Mouse (Mus musculus) cerebellum, adult 2 months (tissue): ENCODE measurements around the gene Btbd35f1. TPM values are rescaled to one million over a fixed set of nuclear protein-coding genes. Genes with fewer than 3 reads are reported as not detected.
"Not testable (repeated sequence)": the region's sequence is repeated elsewhere in the genome, so short reads cannot be mapped to it uniquely, and the experiment has no call there.

Experiments
- DNase-seq, 2 experiments: peaks; one replicate each; pipeline ENCODE4 v3.0.0; 2021
- H3K27ac ChIP-seq: fragments of 200-500 bp; 2 replicates; pipeline ENCODE4 v1.5.1; 2012; ENCODE audit warnings: low read length, control low read depth, inconsistent platforms; ENCODE audit not compliant: insufficient read depth
- H3K27me3 ChIP-seq: fragments of 200-500 bp; 2 replicates; pipeline ENCODE4 v1.6.1; 2012; ENCODE audit warnings: inconsistent platforms, mild to moderate bottlenecking, low read length, moderate library complexity; ENCODE audit not compliant: control insufficient read depth, insufficient read depth
- H3K4me1 ChIP-seq: fragments of 200-500 bp; 2 replicates; pipeline ENCODE4 v1.6.1; 2011; ENCODE audit warnings: low read length; ENCODE audit not compliant: control insufficient read depth, insufficient read depth
- H3K4me3 ChIP-seq: fragments of 200-500 bp; replicated peaks from 2 replicates; pipeline ENCODE3; 2011; ENCODE audit warnings: mild to moderate bottlenecking, low read depth, low read length, control low read depth; ENCODE audit not compliant: insufficient read depth
- WGBS: fragments of 180-500 bp; shearing (Covaris S2); methylation state at CpG from one replicate; pipeline ENCODE4 v1.1.7; 2018; 5-methylcytosine and 5-hydroxymethylcytosine counted together
- polyA plus RNA-seq: library from polyadenylated mRNA; depleted of rRNA; stranded (reverse); fragments of >200 nt; gene quantifications from 2 replicates; pipeline ENCODE4 v1.2.3, GENCODE M21; 2012; rRNA removed

Gene Btbd35f1
- polyA plus RNA-seq = not detected in 2 replicates

DNA sequence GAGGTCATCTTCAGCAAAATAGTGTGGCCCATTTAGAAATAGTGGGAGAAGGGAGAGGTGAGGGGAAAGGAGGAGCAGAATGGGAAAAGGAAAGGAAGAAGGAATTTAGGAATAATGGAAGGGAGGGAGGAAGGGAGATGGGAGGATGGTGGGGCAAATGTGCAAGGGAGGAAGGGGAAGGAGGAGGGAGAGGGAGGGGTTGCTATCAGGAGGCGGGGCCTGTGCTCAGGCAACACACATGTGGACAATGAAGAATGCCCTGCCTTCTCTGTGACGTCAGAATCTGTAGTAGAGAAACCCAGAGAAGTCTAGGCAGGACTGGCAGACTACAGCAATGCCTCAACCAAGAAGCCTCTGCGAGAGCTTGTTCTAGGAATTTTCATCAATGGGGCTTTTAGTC is at the start of gene Btbd35f1:
Btbd35f1 (plus strand) TSS at position 301 of the 400 bp plus-strand sequence.
- not testable (repeated sequence) for DNase-seq, H3K4me1 ChIP-seq, H3K27ac ChIP-seq

GRCm38 (mm10) chrX:32590878-32591542 is 31.2 kb downstream of the Btbd35f1 start:
- 90% methylated on average over 1 of the region's 1 CpGs for WGBS
- H3K4me3 ChIP-seq, H3K4me1 ChIP-seq, H3K27me3 ChIP-seq, DNase-seq, H3K27ac ChIP-seq: not testable (repeated sequence)

More for the DNA sequence above, at the start of gene Btbd35f1:
- H3K27me3 ChIP-seq, H3K4me3 ChIP-seq: not testable (repeated sequence)
- no CpG with 5 or more reads among the region's 3 CpGs for WGBS

DNA sequence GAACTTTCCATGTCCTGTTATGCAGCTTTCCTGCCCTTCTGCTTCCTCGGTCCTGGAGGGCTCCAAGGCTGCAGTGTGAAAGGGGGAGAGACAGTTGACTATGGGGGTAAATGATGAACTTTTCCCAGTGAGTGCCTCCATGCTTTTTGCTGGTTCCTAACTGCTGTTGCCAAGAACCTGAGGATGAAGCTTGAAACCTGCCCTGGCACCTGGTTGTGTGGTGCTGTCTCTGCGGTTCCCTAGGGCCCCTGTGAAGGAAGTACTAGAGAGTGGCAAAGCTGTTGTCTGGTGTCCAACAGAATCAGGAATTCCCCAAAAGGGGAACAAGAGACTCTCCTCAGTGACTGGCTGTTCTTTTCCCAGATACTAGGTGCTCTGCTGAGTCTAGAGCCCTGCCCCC is 41.2 kb downstream of the Btbd35f1 start:
- H3K4me1 ChIP-seq, H3K27ac ChIP-seq, H3K27me3 ChIP-seq, DNase-seq, H3K4me3 ChIP-seq: not testable (repeated sequence)
- WGBS = 85% methylated on average over 1 of the region's 2 CpGs

DNA sequence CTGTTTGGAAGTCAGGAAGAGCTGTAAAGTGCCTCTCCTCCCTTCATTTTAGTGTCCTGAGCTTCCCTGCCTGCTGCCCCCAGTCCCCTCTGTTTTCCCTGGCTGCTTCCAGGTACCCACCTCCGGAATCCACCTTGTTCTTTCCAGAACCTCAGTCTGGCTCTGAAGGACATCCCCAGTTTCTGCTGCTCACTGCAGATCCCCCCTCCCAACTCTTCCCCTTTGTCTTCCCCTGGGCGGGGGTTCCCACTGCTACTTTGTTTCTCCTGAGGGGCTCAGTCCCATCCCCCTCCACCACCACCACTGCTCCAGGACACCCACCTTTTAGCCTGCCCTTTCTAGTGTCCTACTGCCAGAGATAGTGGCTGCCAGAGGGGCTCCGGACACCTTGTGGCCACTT is 41.6 kb downstream of the Btbd35f1 start:
- H3K4me3 ChIP-seq, H3K4me1 ChIP-seq, DNase-seq, H3K27ac ChIP-seq, H3K27me3 ChIP-seq: not testable (repeated sequence)
- 73% methylated on average over 3 of the region's 3 CpGs for WGBS

Other genes starting within 250 kb of the Btbd35f1 start
- gene Gm5926, start 90.7 kb downstream of the Btbd35f1 start, polyA plus RNA-seq = not detected in 2 replicates
- gene Btbd35f21, start 166.1 kb downstream of the Btbd35f1 start, polyA plus RNA-seq = not detected in 2 replicates